Mouse (Mus musculus): ENCODE results near the gene Maml3. TPM values are rescaled to one million over a fixed set of nuclear protein-coding genes. Genes with fewer than 3 reads are reported as not detected.

Maml3 gene
- polyA plus RNA-seq, 1 experiment from 2014 or later: 7.8 TPM

DNA sequence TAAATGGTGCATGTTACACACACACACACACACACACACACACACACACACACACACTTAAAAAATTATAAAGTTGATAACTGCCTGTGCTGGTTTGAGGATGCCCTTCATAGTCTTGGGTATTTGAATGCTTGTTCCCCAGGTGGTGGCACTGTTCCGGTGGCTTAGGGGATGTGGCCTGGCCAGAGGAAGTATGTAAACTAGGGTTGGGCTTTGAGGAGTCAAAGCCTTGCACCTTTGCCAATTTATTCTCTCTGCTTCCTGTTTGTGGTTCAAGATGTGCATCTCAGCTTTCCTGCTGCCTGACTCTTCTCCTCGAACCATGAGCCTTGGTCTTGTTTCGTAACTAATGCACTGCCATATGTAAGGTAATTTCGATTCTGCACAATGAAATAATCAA lies 257.6 kb downstream of the Maml3 start:
- H3K27ac ChIP-seq: no peak overlapping the region
- 87% methylated on average over 4 of the region's 4 CpGs for WGBS

GRCm38 (mm10) chr3:51844255-51844654 lies 260.6 kb downstream of the Maml3 start:
- Histone ChIP-seq H3K27ac (no peak overlapping the region), H3K9me3 (replicated peaks) (no peaks in the 10 kb centered on the region), H3K4me2 (no peak overlapping the region), H3K36me3 (0 out of 2 replicates have a peak, but pooled peaks cover 3% of the 10 kb centered on the region), H3K9ac (no peak overlapping the region), H3K27me3 (no peaks in the 10 kb centered on the region), H3K4me3 (replicated peaks) (no peak overlapping the region), H3K4me1 (peaks cover 17% of the 10 kb centered on the region; the same call in 1 of the 2 replicates)
- ATAC-seq (replicated peaks; ENCODE audit: low FRiP score): no peak
- 66% methylated on average over 9 of the region's 9 CpGs for WGBS

More for the DNA sequence above, 257.6 kb downstream of the Maml3 start:
- Histone ChIP-seq H3K4me1 (peaks cover 7% of the 10 kb centered on the region; the same call in 1 of the 2 replicates), H3K4me2 (no peak overlapping the region), H3K9me3 (replicated peaks) (no peaks in the 10 kb centered on the region), H3K4me3 (replicated peaks) (no peak overlapping the region), H3K9ac (no peak overlapping the region), H3K36me3 (0 out of 2 replicates have a peak, but pooled peaks cover 3% of the 10 kb centered on the region), H3K27me3 (no peaks in the 10 kb centered on the region)
- ATAC-seq (replicated peaks; ENCODE audit: low FRiP score): no peak

DNA sequence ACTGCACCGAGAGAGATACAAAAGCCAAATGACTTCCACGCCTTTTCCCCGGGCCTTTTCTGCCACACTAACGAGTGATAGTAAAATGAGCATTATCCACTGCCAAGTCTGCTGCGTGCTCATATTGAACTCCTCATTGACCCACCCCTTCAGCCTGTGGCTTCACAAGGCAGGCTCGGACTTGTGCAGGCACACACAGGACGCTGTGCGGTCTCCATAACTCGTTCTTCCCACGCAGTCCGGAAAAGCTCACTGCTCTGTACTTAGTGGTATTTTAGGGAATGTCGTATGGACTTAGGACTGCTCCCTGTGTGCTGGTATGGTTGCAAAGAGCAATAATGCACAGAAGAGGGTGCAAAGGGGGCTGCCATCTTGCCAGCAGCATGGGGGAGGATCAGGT lies 262.7 kb downstream of the Maml3 start:
- Histone ChIP-seq H3K27ac (no peak overlapping the region), H3K4me1 (peaks cover 17% of the 10 kb centered on the region; the same call in 1 of the 2 replicates)
- 79% methylated on average over 12 of the region's 12 CpGs for WGBS

GRCm38 (mm10) chr3:51841598-51841997 lies 263.3 kb downstream of the Maml3 start:
- WGBS: 63% methylated on average over 12 of the region's 12 CpGs
- H3K4me2 ChIP-seq: no peak overlapping the region
- no peak for ATAC-seq (replicated peaks; ENCODE audit: low FRiP score)
- no peak overlapping the region for H3K9ac ChIP-seq
- peaks cover 15% of the 10 kb centered on the region; the same call in 1 of the 2 replicates for H3K4me1 ChIP-seq
- H3K4me3 ChIP-seq (replicated peaks): no peak overlapping the region
- no peaks in the 10 kb centered on the region for H3K36me3 ChIP-seq
- H3K27ac ChIP-seq: no peak overlapping the region
- no peaks in the 10 kb centered on the region for H3K27me3 ChIP-seq
- H3K9me3 ChIP-seq (replicated peaks): no peaks in the 10 kb centered on the region

More for the DNA sequence above, 262.7 kb downstream of the Maml3 start:
- H3K9me3 ChIP-seq (replicated peaks): no peaks in the 10 kb centered on the region
- H3K36me3 ChIP-seq: no peaks in the 10 kb centered on the region
- H3K4me2 ChIP-seq: no peak overlapping the region
- no peaks in the 10 kb centered on the region for H3K27me3 ChIP-seq
- ATAC-seq (replicated peaks; ENCODE audit: low FRiP score): no peak; the same call in 1 of the 2 replicates
- H3K9ac ChIP-seq: no peak overlapping the region
- no peak overlapping the region for H3K4me3 ChIP-seq (replicated peaks)

DNA sequence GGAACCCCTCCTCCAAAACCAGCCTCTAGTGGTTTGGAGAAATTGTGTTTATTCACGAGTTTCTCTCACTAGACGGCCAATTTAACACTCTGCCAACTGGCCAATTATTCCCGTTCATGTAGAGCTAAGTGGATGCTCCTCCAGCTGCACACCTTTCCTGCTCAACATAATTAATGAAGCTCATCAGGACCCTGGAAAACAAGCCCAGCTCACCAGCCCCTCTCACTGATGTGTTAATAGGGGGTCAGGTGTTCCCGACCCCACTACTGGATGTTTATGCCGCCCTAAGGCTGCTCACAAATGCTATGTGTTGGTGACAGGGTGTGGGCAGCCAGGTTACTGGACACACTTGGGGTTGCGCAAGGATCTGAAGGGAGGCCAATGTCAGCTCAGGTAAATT lies 263.7 kb downstream of the Maml3 start:
- Histone ChIP-seq H3K4me1 (peaks cover 13% of the 10 kb centered on the region; the same call in 1 of the 2 replicates), H3K27ac (no peak overlapping the region), H3K4me3 (replicated peaks) (no peak overlapping the region), H3K9ac (no peak overlapping the region), H3K4me2 (no peak overlapping the region), H3K27me3 (no peaks in the 10 kb centered on the region), H3K36me3 (no peaks in the 10 kb centered on the region), H3K9me3 (replicated peaks) (no peaks in the 10 kb centered on the region)
- 67% methylated on average over 6 of the region's 6 CpGs for WGBS
- ATAC-seq (replicated peaks; ENCODE audit: low FRiP score): 0 out of 2 replicates have a peak, but pooled peaks have one; percentile 40

- H3K4me1 ChIP-seq: peaks cover 13% of the 10 kb centered on the region; the same call in 1 of the 2 replicates
- no peak for ATAC-seq (replicated peaks; ENCODE audit: low FRiP score)
- no peak overlapping the region for H3K4me2 ChIP-seq
- H3K27ac ChIP-seq: no peak overlapping the region
- H3K4me3 ChIP-seq (replicated peaks): no peak overlapping the region
- H3K27me3 ChIP-seq: no peaks in the 10 kb centered on the region
- WGBS: 88% methylated on average over 13 of the region's 13 CpGs
- H3K36me3 ChIP-seq: no peaks in the 10 kb centered on the region
- H3K9me3 ChIP-seq (replicated peaks): no peaks in the 10 kb centered on the region
- no peak overlapping the region for H3K9ac ChIP-seq
These were observed 264.6 kb downstream of the Maml3 start for GRCm38 (mm10) chr3:51840095-51840805.

GRCm38 (mm10) chr3:51839353-51839715 lies 265.5 kb downstream of the Maml3 start:
- 67% methylated on average over 5 of the region's 5 CpGs for WGBS
- no peak for ATAC-seq (replicated peaks; ENCODE audit: low FRiP score)
- H3K4me2 ChIP-seq: no peak overlapping the region

DNA sequence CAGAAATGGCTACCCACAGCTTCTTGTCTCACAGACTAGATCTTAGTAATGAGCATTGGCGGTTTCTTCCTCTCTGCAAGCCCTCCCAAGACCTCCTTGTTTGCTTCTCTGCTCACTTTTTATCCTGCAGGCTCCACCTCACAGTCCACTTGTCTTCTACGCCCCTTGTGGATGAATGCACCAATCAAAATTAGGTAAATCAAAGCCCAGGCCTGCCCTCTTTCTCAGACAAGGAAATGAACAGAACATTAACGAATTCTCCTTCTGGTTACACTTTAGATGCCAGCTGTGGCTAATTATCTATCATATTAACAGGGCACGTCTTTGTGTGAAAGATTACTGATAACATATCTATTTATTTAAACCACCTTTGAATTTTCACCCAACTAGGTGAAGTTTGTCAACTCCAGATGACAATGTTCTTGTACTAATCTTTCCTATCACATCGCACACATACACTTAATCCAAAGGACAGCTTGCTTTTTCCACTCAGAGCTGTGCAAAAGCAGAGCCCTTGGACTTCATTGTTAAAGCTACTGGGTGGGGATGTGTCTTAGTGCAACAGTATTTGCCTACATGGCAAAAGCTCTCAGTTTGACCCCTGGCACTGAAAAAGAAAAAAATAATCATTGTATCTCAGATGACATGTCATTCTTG lies 266.1 kb downstream of the Maml3 start:
- WGBS: 77% methylated on average over 5 of the region's 5 CpGs
- H3K9ac ChIP-seq: no peak overlapping the region
- no peak for ATAC-seq (replicated peaks; ENCODE audit: low FRiP score)
- peaks cover 13% of the 10 kb centered on the region; the same call in 1 of the 2 replicates for H3K4me1 ChIP-seq
- H3K4me3 ChIP-seq (replicated peaks): no peak overlapping the region
- no peak overlapping the region for H3K4me2 ChIP-seq
- 0 out of 2 replicates have a peak overlapping the region, but pooled peaks have one; percentile 15 for H3K27ac ChIP-seq
- H3K36me3 ChIP-seq: 0 out of 2 replicates have a peak, but pooled peaks cover 5% of the 10 kb centered on the region
- H3K27me3 ChIP-seq: no peaks in the 10 kb centered on the region
- no peaks in the 10 kb centered on the region for H3K9me3 ChIP-seq (replicated peaks)

More at GRCm38 (mm10) chr3:51839353-51839715, 265.5 kb downstream of the Maml3 start:
- no peaks in the 10 kb centered on the region for H3K9me3 ChIP-seq (replicated peaks)
- no peak overlapping the region for H3K9ac ChIP-seq
- H3K36me3 ChIP-seq: 0 out of 2 replicates have a peak, but pooled peaks cover 3% of the 10 kb centered on the region
- 0 out of 2 replicates have a peak overlapping the region, but pooled peaks have one; percentile 27 for H3K27ac ChIP-seq
- no peaks in the 10 kb centered on the region for H3K27me3 ChIP-seq
- no peak overlapping the region for H3K4me3 ChIP-seq (replicated peaks)
- H3K4me1 ChIP-seq: peaks cover 13% of the 10 kb centered on the region; the same call in 1 of the 2 replicates

- Histone ChIP-seq H3K9me3 (replicated peaks) (no peaks in the 10 kb centered on the region), H3K9ac (no peak overlapping the region), H3K36me3 (0 out of 2 replicates have a peak, but pooled peaks cover 5% of the 10 kb centered on the region), H3K27ac (no peak overlapping the region), H3K4me2 (no peak overlapping the region), H3K27me3 (no peaks in the 10 kb centered on the region), H3K4me1 (peaks cover 8% of the 10 kb centered on the region), H3K4me3 (replicated peaks) (no peak overlapping the region)
- no peak for ATAC-seq (replicated peaks; ENCODE audit: low FRiP score)
- 41% methylated on average over 15 of the region's 15 CpGs for WGBS
These were observed 271.9 kb downstream of the Maml3 start for GRCm38 (mm10) chr3:51832985-51833384.

GRCm38 (mm10) chr3:51830821-51831429 lies 274.0 kb downstream of the Maml3 start:
- no peak overlapping the region for H3K27ac ChIP-seq
- no peak overlapping the region for H3K4me2 ChIP-seq
- no peak for ATAC-seq (replicated peaks; ENCODE audit: low FRiP score)
- H3K36me3 ChIP-seq: 0 out of 2 replicates have a peak, but pooled peaks cover 5% of the 10 kb centered on the region
- H3K4me3 ChIP-seq (replicated peaks): no peak overlapping the region
- H3K27me3 ChIP-seq: no peaks in the 10 kb centered on the region
- peaks cover 8% of the 10 kb centered on the region for H3K4me1 ChIP-seq
- WGBS: 93% methylated on average over 9 of the region's 9 CpGs
- no peaks in the 10 kb centered on the region for H3K9me3 ChIP-seq (replicated peaks)
- H3K9ac ChIP-seq: no peak overlapping the region

DNA sequence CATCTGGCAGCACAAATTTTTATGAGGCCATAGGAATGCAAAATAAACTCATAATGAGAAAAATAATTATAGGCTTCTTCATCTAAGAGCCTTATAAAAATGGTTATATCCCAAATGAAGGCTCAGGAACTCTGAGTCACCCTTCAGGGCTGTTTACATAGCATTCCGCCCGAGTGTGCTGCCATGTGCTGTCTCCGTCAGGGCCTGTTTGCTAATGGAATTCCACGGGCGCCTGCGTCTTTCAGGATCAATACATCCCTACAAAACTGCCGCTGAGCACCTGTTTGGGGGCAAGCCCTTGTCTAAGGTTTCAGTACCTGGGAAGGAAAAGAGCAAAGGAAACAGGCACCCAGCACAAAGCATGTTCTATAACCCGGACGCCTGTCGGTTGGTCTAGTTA lies 279.3 kb downstream of the Maml3 start:
- ATAC-seq (replicated peaks; ENCODE audit: low FRiP score): no peak
- WGBS: 69% methylated on average over 10 of the region's 10 CpGs
- Histone ChIP-seq H3K4me3 (replicated peaks) (no peak overlapping the region), H3K4me1 (0 out of 2 replicates have a peak, but pooled peaks cover 6% of the 10 kb centered on the region), H3K4me2 (no peak overlapping the region), H3K27ac (no peak overlapping the region), H3K27me3 (no peaks in the 10 kb centered on the region), H3K9me3 (replicated peaks) (no peaks in the 10 kb centered on the region), H3K36me3 (no peaks in the 10 kb centered on the region), H3K9ac (no peak overlapping the region)

DNA sequence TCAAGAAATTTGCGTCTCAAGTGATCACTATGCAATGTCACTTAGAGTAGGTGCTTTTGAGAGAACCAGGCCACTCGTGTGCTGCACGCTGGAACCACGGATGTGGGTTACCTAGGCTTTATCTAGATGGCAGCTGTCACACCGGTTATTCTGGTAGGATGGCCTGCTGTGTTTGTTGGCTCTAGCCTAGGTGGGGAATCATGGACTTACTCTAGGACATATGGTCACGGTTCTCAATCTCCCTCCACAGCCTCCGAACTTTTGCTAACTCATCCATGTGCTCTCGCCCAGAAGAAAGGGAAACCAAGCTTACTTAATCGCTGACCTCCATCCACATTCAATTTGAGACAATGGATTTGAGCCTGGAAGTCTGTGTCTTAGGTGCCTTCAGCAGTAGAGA lies 280.4 kb downstream of the Maml3 start:
- Histone ChIP-seq H3K4me2 (no peak overlapping the region), H3K9ac (no peak overlapping the region), H3K4me1 (0 out of 2 replicates have a peak, but pooled peaks cover 6% of the 10 kb centered on the region), H3K27me3 (no peaks in the 10 kb centered on the region), H3K9me3 (replicated peaks) (no peaks in the 10 kb centered on the region), H3K36me3 (no peaks in the 10 kb centered on the region), H3K4me3 (replicated peaks) (no peak overlapping the region), H3K27ac (no peak overlapping the region)
- WGBS: 87% methylated on average over 9 of the region's 9 CpGs
- no peak for ATAC-seq (replicated peaks; ENCODE audit: low FRiP score)
